Mouse (Mus musculus) kidney, postnatal 14 days (tissue): ENCODE measurements around the gene Inca1.

Experiments used
- DNase-seq: peaks from one replicate; pipeline ENCODE4 v3.0.0; 2022; ENCODE audit warnings: mixed read lengths

Gene Inca1

DNA sequence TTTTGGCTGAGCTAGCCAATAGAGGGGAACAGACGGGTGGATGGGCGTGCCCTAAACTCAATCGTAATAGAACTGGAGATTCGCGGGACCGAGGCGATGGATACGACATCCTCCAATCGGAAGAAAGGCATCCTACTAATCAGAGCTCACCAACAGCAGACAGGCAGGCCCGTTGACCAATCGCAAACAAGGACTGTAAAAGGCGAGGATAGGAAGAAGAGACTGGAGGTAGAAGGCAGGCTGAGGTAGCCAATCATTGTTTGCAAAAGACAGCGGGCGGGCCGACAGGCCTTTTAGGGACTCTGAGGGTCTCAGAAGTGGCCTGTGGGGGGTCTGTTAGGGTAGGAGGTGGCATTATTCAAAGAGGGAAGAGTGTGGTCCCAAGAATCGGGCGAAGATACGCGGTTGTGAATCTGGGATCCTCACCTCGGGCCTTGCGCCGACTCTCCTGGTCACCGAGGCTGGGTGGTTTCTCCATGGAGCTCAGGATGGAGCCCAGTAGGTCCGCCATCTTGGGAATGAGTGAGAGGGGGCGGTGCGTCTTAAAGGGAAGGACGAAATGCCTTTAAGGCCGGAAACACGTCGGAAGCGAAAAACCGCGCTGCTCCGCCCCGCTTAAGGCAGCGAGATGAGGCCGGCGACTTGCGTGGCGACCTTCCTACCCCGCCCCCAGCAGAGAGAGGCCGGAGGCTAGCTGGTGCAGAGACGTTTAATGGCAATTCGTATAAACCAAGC is 31.0 kb downstream of the Inca1 start, which contains the start of gene Spag7:
Spag7 (minus strand) TSS at position 646 of the 735 bp plus-strand sequence.
- peak; percentile 99 for DNase-seq

DNA sequence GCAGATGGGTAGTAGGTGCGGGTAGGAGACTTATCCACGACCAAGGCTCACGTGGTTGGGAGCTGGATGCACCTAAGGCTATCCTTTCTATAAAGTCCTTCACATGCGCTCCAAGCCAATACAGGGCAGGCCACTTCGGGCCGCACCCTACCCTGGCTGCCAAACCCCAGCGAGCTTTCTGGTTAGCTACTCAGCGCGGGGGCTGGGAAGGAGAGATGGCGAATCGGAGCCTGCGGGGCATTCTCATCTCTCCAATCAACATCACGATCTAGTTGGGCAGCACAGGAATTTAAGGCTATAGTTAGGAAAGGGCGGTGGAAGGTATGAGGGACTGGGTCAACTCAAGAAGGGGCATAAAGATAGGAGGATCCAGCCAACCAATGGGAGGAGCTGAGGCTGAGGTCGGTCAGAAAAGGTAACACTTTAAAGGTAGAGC is 31.6 kb downstream of the Inca1 start:
- no peak for DNase-seq

DNA sequence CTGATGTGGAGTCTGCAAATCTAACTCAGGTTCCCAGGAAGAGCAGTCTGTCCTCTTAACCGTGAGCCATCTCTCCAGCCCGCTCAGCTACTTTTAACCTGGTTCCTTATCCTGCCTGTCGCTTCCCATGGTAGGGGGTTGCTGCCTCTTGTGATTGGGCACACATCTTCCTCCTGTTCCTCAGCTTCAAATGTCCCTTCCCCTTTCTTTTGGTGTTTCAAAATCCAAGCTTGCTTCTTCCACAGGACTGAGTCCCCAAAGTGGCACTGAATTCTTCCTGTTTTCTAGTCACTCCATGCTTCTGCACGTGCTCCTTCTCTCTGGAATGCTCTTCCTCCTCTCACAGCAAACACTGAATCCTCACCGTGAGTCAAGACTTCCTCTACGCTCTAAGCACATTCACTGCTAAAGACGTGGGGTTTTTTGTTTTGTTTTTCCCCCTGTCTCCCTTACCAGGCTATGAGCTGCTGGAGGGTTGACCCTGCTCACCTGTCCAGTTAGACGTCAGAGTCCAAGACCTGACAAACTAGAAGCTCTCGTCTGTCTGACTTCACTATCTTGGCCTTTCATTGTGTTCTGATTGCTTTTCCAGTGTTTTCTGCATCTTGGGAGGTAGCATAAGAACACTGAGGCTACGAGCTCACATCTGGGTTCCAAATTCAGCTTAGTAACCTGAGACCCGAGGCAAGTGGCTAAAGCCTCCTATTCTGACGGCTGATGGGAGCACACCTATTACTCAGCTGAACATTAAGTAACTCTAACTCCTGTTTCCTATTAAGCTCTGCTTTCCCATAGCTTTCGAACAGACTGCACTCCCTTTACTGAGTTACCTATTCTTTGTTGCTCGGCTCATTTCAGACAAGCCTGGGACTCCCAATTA is 32.4 kb downstream of the Inca1 start:
- DNase-seq, result no peak

DNA sequence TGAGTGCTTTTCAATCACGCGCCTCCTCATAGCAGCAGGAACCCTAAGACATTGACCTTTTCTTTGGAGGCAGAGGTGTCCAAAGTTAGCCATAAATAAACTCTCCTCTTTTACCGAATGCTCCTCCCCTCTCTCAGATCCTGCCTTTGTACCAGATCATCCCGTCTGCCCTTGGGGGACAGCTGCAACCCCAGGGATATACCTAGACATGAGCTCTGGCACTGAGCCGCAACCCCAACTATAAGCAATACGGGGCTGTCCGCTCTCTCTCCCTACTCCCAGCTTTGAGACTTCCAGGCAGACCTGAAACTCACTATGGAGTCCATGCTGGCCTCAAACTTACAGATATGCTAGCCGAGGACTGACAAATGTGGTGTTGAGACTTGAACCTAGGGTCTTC is 33.3 kb downstream of the Inca1 start:
- DNase-seq, result no peak

DNA sequence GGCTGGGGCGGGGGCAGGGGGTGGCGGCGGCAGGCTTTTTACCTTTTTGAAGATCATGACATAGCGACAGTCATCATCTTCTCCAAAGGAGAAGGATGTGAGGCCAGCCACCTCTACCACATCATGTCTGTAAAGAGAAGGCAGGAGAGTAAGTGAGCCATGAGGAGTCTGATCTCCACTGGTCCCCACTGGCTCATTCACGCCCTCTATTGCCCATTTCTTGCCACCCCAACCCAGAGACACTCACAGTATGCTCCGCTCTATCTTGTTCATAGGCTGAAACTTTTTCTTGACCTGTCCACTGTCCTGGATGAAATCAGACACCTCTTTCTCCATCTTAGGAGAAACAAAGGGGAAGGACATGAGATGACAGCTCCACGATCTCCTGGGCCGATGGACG is 35.2 kb downstream of the Inca1 start:
- no peak for DNase-seq

DNA sequence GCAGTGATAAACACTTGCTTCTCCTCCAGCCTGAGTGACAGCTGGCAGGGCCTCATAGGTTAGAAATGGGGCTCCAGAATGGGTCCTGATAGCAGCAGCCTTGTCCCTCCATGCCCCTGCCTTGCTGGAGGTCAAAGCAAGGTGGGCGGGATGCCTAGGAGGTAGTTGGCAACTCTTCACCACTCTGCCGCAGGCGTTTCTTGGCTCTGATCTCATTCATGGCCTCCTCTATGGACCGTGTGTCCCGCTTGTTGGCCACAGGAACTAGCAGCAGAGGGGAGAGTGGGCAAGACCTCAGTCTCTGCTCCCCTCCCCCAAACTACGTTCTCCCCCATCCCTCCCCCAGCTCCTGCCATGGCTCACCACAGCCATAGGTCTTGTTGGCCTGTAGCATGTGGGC is 36.0 kb downstream of the Inca1 start:
- DNase-seq, result no peak

DNA sequence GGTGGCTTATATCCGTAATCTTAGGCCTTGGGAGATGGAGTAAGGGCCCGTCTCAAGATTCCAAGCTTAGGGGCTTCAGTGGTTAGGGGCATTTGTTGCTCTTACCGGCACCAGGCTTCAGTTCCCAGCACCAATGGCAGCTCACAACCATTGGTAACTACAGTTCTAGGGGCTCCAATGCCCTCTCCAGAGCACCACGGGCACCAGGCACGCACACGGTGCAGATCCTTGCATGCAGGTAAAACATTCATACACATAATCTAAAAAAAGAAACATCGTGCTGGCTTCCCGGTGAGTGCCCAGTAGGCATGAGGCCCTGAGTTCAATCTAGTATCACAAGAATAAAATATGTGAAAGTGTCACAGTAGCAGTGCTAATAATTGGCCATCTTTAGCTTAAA is 36.9 kb downstream of the Inca1 start:
- DNase-seq, result no peak

DNA sequence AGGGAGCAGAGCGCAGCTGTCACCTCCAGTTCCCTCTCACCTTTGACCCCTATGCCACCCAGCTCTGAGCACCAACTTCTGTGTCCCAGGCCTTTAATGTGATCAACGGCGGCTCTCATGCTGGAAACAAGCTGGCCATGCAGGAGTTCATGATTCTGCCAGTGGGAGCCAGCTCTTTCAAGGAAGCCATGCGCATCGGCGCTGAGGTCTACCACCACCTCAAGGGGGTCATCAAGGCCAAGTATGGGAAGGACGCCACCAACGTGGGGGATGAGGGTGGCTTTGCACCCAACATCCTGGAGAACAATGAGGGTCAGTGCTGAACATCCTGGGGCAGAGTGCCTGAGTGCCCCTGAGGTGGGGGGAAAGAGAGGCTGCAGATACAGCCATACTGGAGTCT is 39.4 kb downstream of the Inca1 start:
- no peak for DNase-seq

DNA sequence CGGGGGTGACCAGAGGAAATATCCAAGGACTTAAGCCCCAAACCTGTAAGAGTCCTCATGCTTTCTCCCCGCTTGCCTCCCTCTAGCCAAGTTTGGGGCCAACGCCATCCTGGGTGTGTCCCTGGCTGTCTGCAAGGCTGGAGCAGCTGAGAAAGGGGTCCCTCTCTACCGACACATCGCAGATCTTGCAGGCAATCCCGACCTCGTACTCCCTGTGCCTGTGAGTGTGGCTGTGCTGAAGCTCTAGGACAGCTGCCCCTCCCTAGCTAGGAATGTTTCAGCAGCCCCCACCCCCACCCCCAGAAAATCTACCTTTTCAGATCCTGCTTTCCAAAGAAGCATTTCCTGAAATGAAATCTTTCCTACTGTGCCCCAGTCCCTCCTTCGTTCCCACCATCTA is 41.0 kb downstream of the Inca1 start:
- DNase-seq, result no peak

DNA sequence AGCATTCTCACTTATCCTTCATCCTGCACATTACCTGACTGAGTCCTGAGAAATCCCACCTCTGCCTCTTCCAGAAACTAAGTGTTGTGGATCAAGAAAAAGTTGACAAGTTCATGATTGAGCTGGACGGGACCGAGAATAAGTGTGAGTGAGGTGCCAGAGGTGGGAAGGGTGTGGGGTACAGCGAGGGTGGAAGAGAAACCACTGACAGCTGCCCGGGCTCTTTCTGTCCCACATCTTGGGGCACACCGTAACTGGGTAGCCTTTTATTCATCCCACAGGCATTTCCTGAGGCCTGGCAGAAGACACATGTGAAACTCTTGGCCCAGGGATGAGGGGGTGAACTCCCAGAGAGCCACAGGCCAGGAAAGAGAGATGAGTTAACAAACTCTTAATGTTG is 41.4 kb downstream of the Inca1 start:
- no peak for DNase-seq

DNA sequence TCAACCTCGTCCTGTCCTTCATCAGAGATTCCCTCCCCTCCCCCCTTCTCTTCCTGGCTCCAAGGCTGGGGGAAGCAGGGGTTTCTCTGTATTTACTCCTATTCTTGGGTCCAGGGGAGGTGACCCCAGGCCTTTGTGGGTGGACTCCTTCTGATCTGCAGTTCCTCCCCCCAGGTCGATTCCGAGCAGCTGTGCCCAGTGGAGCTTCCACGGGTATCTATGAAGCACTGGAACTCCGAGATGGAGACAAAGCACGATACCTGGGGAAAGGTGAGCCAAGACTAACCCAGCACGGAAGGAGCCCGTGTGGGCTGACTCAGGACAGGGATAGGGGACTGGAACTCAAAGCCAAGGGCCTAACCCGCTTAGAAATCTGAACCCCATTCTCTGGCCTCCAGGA is 42.0 kb downstream of the Inca1 start:
- DNase-seq, result no peak

DNA sequence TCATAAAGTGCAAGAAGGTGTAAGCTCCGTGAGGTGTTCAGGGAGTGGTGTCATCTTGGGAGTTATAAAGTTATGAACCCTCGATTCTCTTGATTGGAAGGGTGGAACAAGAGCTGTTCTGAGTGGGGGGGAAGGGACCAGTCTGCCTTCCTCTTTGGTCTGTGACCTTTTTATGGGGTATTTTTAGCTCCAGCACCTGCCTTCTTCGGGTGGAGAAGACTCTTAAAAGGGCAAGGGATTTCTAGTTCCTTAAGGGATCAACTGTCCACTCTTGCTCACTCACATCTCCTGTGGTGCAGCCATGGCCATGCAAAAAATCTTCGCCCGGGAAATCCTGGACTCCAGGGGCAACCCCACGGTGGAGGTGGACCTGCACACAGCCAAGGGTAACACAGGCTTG is 42.4 kb downstream of the Inca1 start:
- no peak for DNase-seq

DNA sequence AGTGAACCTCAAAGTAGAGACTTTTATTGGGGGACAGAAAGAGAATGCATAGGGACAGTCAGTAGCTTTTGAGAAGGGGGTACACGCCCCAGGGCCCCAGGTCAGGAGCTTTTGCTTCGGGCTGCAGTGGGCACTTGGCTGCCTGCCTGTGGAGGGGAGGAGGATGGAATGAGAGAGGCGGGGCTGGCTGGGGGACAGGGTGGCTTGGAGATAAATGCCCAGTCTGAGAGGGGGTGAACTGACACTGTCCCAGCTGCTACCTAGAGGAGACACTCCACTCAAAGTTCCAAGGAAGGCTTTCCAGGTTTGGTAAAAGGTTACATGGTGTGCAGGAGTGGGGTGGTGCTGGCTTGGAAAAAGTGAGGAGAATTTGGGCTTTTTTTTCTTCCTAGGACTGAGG is 43.0 kb downstream of the Inca1 start, which contains the start of gene Eno3:
Eno3 (plus strand) TSS at position 239 of the 400 bp plus-strand sequence.
- no peak for DNase-seq

DNA sequence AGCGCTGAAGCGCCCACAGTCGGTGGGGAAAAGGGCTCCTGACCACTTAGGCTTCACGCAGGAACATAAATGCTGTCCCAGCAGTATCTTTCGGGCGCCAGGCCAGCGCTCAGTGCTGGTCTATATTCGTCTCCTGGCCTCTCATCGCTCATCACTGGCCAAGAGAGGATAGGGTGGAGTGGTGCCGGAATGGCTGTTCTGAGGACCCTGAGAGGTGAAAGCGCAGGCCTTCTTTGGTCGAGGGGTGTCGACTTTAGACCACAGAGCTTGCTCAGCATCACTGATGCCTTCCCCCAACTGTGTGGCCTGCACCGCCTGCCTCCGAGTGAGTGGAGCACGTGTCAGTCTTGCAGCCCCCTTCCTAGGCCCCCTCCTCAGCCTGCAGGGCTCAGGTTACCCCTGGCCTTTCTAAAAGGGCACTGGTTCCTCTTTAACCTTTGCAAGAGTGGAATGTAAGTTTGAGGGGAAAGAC is 43.5 kb downstream of the Inca1 start:
- peak; percentile 67 for DNase-seq

DNA sequence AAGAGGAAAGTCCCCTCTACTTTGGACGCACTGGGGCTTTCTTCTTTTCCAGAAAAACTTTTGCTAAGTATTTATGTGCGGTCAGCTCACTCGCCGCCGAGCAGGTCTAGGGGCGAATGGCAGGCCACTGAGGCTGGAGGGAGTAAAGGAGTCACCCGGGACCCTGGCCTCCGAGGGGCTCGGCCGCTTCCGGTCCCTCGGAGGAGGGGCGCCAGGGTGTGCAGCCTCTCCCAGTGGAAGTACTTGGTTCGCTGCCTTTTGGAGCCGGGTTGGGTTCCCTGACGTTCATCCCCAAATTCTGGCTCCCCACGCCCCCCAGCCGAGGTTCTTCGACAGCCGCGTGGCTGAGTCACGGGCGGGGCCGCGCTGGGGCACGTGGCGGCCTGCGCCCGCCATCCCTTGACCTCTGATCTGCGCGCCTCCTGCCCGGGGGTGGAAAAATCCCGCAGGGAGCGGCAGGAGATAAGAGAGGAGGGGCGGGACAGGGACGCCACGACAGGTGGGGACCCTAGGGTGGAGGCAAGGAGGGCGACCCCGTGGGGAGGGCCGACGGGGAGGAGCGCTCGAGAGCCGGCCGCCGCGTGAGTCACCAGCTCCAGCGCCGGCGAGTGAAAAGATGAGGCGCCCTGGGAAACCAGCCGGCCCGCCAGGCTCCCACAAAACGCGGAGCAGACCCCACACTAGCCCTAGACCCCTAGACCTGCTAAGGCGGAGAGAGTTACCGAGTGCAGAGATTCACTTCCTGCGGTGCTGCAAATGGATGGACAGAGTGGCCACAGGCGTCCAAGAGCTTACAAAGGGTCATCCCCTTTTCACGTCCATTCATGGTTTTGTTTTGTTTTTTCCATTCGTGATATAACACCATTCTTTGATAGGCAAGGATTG is 44.1 kb downstream of the Inca1 start:
- peak; percentile 67 for DNase-seq

DNA sequence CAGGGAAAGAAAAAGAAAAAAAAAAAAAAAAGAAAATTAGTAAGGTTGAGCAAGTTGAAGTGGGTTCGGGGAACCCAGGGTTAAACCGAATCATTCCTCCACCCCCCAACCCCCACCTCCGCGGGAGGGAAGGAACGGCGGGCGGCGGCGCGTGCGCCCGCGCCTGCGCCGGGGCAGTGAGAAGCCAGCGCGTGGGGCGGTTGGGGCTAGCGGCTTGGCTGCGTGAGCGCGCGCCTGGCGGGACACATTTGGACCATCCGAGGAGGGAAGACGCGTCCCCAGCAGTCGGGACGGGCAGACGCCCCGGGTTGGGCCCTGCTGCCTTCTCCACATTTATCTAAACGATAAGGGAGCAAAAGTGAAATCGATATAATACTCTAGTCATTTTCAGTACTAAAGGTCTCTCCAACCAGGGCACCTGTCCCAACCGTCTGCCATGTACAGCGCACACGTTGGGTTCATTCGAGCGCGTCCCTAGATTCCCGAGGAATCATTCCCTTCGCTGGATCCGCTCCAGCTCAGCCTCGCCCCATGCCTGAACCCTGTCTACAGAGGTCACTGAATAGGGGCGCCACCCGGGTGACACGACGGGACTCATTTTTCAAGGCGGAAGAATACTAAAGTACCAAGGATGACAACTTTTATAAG is 44.9 kb downstream of the Inca1 start:
- peak; percentile 91 for DNase-seq

DNA sequence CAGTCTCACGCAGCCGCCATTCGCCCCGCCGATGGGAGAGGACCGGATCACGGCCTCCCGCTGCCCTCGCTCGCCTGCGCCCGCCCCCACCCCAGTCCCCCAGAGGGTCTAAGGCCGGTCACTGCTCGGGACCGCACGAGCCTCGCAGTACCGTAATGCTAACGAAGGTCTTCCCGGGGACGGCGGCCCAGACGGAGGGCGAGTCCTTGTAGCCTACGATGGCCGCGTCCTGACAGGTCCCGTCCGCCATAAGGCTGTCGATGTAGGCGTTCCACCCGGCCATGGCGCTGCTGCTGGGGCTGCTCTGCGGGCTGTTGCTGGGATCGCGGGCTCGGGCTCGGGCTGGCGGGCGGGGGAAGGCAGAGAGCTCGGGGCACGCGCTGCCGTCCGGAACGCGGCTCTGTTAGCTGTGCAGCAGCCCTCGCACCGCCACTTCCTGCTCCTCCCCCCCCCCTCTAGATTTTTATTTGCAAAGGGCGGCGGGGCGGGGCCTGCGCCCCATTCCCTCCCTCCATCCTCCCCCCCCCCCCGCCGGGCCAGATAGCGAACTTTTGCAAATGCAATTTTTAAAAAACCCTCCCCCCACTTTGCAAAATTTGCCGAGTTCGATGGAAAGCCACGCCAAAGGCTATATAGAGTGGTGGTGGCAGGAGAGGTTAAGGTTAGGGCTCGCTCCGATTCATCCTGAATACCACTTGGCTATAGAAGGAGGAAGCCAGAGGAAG is 45.6 kb downstream of the Inca1 start, which contains the start of gene Pfn1:
Pfn1 (minus strand) TSS at position 447 of the 725 bp plus-strand sequence.
- DNase-seq, result peak; percentile 90

DNA sequence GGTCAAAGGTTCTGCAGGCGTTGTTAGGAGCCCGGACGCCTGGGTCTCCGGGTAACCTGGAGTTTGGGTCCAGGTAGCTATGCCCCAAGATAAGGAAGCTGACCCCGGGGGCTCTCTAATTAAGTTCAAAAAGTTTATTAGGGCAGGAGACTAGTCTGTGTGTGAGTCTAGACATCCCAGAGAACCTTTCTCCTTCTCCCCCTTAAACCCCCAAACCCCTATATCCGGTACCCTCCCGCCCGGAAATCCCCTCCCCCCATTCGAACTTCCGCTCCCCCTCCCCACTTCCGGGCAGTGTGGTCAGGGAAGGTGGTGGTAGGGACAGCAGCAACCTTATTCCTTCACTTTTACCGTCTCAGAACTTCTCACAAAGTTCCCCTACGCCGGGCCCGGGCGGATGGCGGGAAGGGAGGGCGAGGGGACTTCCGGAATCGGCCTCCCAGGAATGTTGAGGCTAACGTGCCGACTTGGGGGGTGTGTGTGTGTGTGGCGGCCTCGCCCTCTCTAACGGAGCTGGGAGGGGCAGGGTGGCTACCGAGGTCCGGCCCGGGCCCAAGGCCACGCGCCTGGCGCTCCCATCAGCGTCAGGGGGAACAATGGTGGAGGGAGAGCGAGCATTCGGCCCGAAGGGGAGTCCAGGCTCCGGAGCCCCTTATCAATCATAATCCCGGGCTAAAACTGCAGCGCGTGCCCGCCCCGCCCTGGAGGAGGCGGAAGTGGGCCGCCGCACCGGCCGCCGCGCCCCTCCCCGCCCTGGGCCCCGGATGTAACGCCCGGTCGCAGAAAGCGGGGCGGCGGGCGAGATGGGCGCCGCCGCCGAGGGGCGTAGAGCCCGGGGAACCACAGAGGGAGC is 46.4 kb downstream of the Inca1 start:
- DNase-seq, result peak; percentile 78

DNA sequence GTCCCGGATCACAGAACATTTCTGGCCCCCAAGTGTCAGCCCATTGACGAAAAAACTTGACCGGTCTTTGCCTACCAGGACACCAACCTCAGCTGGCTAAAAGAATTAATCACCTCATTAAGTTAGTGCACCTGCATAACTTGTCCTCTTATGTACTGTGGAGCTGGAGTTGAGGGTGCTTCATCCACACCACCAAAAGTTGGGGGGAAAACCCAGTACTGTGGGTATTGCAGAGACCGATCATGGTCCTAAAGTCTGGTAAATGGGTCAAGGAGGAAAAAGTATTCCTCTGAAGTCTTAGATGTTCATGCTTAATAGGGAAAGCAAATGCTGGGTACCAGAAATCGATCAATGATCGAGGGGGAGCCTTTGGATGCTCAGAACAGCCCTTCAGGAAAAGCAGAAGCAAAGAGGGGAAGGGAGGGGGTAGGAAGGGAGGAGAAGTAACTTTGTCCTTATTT is 47.0 kb downstream of the Inca1 start:
- no peak for DNase-seq
